Mouse (Mus musculus) embryonic facial prominence, embryonic 13.5 days (tissue): ENCODE measurements at regions not wholly inside any gene's neighbourhood (a gene's known extent, or its start where the extent isn't known, plus 50 kb on each side); places are given as distances from the start of the nearest gene placed in this dataset.
"Not testable (repeated sequence)": the region's sequence is repeated elsewhere in the genome, so short reads cannot be mapped to it uniquely, and the experiment has no call there.

Experiments used
- ATAC-seq: fragments of 200-750 bp; cut with Nextera tagmentation; 2 replicates; pipeline ENCODE4 v1.8.0; 2017; ENCODE audit warnings: low read depth; ENCODE audit not compliant: insufficient number of reproducible peaks, insufficient read depth, low FRiP score, low TSS enrichment
- H3K27ac ChIP-seq: fragments of 300-500 bp; sonication (generic); 2 replicates; pipeline ENCODE4 v1.5.1; 2015; ENCODE audit warnings: moderate library complexity, mild to moderate bottlenecking, inconsistent platforms
- H3K27me3 ChIP-seq: fragments of 300-500 bp; sonication (generic); 2 replicates; pipeline ENCODE4 v1.6.1; 2015; ENCODE audit warnings: mild to moderate bottlenecking, inconsistent platforms
- H3K36me3 ChIP-seq: fragments of 300-500 bp; sonication (generic); 2 replicates; pipeline ENCODE4 v1.6.1; 2015; ENCODE audit warnings: mild to moderate bottlenecking, inconsistent platforms
- H3K4me1 ChIP-seq: fragments of 300-500 bp; sonication (generic); 2 replicates; pipeline ENCODE4 v1.6.1; 2015; ENCODE audit warnings: inconsistent platforms
- H3K4me2 ChIP-seq: fragments of 300-500 bp; sonication (generic); 2 replicates; pipeline ENCODE4 v1.6.1; 2015; ENCODE audit warnings: moderate library complexity, mild to moderate bottlenecking, inconsistent platforms
- H3K4me3 ChIP-seq: fragments of 300-500 bp; sonication (generic); 2 replicates; pipeline ENCODE4 v1.5.1; 2015; ENCODE audit warnings: mild to moderate bottlenecking, inconsistent platforms
- H3K9ac ChIP-seq: fragments of 300-500 bp; sonication (generic); 2 replicates; pipeline ENCODE4 v1.6.1; 2015; ENCODE audit warnings: mild to moderate bottlenecking, inconsistent platforms
- H3K9me3 ChIP-seq: fragments of 300-500 bp; sonication (generic); 2 replicates; pipeline ENCODE4 v1.6.1; 2016; ENCODE audit warnings: inconsistent platforms
- WGBS: fragments of 180-500 bp; shearing (Covaris S2); methylation state at CpG from one replicate; pipeline ENCODE4 v1.1.7; 2015; ENCODE audit warnings: mixed read lengths; 5-methylcytosine and 5-hydroxymethylcytosine counted together

DNA sequence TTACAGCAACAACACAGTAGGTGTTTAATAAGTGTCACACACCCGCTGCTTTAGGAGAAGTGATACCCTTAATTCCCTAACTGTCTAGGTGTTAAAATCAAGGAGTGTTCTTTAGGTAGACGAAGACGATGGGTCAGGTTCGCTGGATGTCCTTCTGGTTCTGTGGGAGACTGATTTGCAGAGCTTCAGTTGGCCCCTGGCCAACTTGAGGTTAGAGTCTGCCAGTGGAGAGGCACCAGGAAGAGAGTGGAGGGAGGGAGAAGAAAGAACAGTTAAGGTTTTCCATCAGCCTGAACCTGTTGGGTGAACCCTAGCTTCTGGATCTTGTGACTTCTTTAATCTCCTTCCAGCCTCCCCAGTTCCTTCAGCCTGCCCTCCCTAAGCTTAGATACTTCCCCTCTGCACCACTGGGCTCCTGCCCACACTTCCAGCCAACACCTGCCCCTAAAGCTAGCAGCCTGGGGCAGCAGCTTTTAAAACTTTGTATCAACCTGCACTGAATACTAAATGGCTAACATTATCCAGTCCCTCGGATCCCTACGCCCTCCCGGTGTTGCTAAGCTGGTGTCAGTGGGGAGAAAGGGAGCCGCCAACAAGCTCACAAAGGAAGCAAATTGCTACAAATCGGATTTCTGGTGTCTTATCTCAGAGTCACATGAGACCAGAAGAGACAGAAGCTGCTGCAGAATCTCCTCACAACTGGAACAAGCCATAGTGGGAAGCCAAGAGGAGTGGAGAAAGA lies 62.1 kb upstream of the Adgrl1 start:
- Histone ChIP-seq H3K27ac (no peak overlapping the region), H3K4me1 (peaks cover 4% of the 10 kb centered on the region; the same call in 1 of the 2 replicates), H3K36me3 (no peaks in the 10 kb centered on the region), H3K4me3 (no peak overlapping the region), H3K27me3 (no peaks in the 10 kb centered on the region), H3K4me2 (no peak overlapping the region), H3K9ac (no peak overlapping the region), H3K9me3 (no peaks in the 10 kb centered on the region; the same call in 1 of the 2 replicates)
- ATAC-seq: no peak
- WGBS: 58% methylated on average over 9 of the region's 9 CpGs

DNA sequence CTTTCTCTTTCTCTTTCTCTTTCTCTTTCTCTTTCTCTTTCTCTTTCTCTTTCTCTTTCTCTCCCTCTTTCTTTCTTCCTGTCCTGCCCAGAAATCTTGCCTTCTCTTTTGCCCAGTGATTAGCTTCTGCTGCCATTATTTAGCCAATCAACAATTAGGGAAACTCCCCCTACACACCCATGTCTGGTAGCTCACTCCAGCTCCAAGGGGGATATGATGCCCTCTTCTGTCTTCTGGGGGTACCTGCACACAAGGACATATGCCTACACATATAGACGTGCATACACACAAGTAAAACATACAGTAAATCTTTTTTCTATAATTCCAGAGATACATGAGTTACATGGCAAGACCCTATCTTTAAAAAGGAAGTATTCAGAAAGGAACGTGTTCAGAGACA lies 70.1 kb upstream of the Adgrl1 start:
- WGBS: 79% methylated on average over 2 of the region's 2 CpGs
- Histone ChIP-seq H3K4me1 (no peaks in the 10 kb centered on the region), H3K9ac (no peak overlapping the region), H3K4me2 (no peak overlapping the region), H3K9me3 (0 out of 2 replicates have a peak, but pooled peaks cover 3% of the 10 kb centered on the region), H3K27me3 (no peaks in the 10 kb centered on the region), H3K27ac (no peak overlapping the region), H3K36me3 (no peaks in the 10 kb centered on the region), H3K4me3 (no peak overlapping the region)
- no peak for ATAC-seq

DNA sequence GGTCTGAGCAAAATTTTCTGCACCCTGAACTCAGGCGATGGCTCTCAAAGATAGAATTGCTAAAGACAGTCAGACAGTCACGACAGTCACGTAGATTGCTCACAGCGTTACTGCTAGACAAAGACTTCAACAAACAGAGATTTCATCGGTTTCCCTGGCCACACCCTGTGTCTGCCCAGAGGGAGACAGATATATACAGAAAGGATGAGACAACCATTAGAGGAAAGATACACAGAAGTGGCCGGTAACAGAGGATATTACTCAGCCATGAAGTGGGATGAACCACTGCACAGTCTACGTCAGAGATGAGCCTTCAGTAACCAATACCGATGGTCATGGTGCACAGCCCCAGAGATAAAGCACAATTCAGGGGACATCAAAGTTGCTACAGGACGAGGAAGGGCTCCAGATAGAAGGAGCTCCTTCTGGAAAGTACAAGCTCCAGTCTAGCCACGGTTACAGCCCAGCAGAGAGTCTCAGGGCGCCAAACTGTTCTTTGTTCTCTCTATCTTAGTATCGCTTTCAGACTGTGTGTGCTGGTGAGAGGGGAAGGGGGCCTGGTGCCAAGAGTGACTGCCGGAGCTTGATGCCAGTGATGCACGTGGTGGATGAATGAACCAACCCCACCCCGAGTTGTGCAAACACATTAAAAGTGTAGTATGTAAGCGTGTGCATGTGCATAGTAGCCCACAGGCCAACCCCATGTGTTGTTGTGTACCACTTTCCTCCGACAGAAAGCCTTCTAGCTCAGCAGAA lies 74.8 kb upstream of the Adgrl1 start:
- WGBS: 82% methylated on average over 17 of the region's 17 CpGs
- ATAC-seq: no peak

DNA sequence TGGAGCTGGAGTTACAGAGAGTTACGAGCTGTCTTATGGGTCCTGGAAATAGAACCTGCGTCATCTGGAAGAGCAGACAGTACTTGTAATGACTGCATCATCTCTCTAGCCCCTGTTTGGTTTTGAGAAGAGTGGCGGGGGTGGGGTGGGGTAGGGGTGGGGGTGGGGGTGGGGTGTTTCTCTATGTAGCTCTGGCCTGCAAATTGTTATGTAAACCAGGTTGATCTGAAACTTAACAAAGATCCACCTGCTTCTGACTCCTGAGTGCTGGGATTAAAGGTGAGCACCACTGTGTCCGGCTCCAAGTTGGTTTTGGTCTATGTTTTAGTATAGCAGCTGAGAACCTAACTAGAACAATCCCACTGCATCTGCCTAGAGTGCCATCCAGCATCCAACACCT lies 78.0 kb upstream of the Adgre5 start:
- ATAC-seq: no peak
- H3K4me1 ChIP-seq: no peaks in the 10 kb centered on the region
- H3K4me3 ChIP-seq: no peak overlapping the region
- no peaks in the 10 kb centered on the region for H3K36me3 ChIP-seq
- no peaks in the 10 kb centered on the region for H3K9me3 ChIP-seq
- no peaks in the 10 kb centered on the region for H3K27me3 ChIP-seq
- H3K4me2 ChIP-seq: no peak overlapping the region
- H3K9ac ChIP-seq: no peak overlapping the region
- no peak overlapping the region for H3K27ac ChIP-seq
- WGBS: 78% methylated on average over 4 of the region's 4 CpGs

More for the DNA sequence above, 74.8 kb upstream of the Adgrl1 start:
- Histone ChIP-seq H3K27ac (no peak overlapping the region), H3K4me1 (no peaks in the 10 kb centered on the region), H3K9me3 (0 out of 2 replicates have a peak, but pooled peaks cover 3% of the 10 kb centered on the region), H3K36me3 (no peaks in the 10 kb centered on the region), H3K9ac (no peak overlapping the region), H3K27me3 (no peaks in the 10 kb centered on the region), H3K4me2 (no peak overlapping the region), H3K4me3 (no peak overlapping the region)

DNA sequence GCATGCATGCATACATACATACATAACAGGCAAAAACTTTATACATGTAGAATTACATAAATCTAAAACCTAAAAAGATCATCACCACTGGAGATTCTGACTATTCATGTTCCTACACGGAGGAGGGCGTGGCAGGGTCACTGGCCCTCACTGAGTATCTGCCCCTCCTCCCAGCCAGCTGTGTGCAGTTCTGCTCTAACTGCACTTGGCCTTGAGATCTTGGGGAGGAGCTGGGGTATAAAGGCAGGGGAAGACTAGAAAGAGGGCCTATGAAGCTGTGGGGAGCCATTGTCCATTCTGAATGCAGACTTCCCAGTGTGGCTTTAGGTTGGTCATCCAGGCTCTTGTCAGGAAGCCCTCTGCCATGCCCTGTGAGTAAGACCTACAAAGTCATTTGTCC lies 69.5 kb upstream of the Adgre5 start:
- Histone ChIP-seq H3K36me3 (no peaks in the 10 kb centered on the region), H3K27ac (no peak overlapping the region), H3K9me3 (no peaks in the 10 kb centered on the region), H3K4me3 (no peak overlapping the region), H3K27me3 (no peaks in the 10 kb centered on the region), H3K9ac (no peak overlapping the region), H3K4me1 (no peaks in the 10 kb centered on the region), H3K4me2 (no peak overlapping the region)
- ATAC-seq: no peak
- WGBS: 88% methylated on average over 2 of the region's 2 CpGs

DNA sequence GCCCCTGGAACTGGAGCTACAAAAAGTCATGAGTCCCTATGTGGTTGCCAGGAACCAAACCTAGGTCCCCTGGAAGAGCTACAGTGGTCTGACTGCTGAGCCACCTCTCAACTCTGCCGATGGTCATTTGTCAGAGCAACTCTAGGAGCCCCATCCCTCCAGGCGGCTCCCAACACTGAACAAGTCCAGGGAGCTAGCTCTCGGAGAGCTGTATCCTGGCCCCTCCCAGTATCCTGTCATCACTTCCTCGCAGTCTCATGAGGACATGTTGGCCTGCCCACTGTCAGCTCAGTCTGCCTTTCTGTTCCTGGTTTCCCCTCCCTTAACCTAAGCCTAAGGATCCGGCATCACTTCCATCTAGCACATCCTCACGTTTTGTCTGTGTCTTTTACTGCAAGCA lies 64.5 kb upstream of the Adgre5 start:
- Histone ChIP-seq H3K4me1 (no peaks in the 10 kb centered on the region; the same call in 1 of the 2 replicates), H3K9me3 (no peaks in the 10 kb centered on the region), H3K27ac (no peak overlapping the region), H3K36me3 (no peaks in the 10 kb centered on the region), H3K4me3 (no peak overlapping the region), H3K9ac (no peak overlapping the region), H3K4me2 (no peak overlapping the region), H3K27me3 (no peaks in the 10 kb centered on the region)
- 53% methylated on average over 6 of the region's 6 CpGs for WGBS
- ATAC-seq: no peak

DNA sequence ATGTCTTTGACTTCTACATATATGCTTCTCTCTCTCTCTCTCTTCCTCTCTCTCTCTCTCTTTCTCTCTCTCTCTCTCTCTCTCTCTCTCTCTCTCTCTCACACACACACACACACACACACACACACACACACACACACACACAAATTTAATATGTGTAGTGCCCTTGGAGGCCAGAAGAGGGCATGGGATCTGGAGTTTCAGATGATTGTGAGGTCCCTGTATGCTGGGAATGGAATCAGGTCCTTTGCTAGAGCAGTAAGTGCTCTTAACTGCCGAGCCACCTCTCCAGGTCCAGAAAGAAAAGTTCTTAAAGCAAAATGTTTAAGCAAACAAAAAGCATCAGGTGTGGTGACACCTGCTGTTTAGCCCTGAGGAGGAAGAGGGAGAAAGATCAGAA lies 62.2 kb upstream of the Adgre5 start:
- WGBS: 26% methylated on average over 1 of the region's 1 CpGs
- not testable (repeated sequence) for H3K4me2 ChIP-seq, H3K36me3 ChIP-seq, H3K27me3 ChIP-seq, H3K4me3 ChIP-seq, H3K9ac ChIP-seq, H3K9me3 ChIP-seq, H3K27ac ChIP-seq, ATAC-seq
- peaks cover 13% of the 10 kb centered on the region; the same call in 1 of the 2 replicates for H3K4me1 ChIP-seq

DNA sequence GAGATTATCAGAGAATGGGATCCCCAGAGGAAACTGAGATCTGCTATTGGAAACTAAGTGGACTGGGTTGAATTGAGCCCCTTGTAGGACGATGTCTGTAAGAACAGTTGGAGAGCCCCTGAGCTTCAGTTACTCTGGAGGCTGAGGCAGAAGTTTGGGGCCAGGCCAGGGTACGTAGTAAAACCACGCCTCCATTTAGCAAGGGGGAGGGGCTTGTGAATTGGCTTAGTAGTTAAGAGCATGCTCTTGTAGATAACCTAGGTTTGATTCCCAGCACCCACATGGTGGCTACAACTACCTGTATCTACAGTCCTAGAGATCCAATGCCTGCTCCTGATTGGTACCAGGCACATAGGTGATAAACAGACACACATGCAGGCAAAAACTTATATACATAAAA lies 61.4 kb upstream of the Adgre5 start:
- no peaks in the 10 kb centered on the region for H3K36me3 ChIP-seq
- H3K27me3 ChIP-seq: no peaks in the 10 kb centered on the region
- no peak for ATAC-seq
- no peaks in the 10 kb centered on the region for H3K9me3 ChIP-seq
- H3K27ac ChIP-seq: no peak overlapping the region
- no peak overlapping the region for H3K4me2 ChIP-seq
- 47% methylated on average over 3 of the region's 3 CpGs for WGBS
- H3K9ac ChIP-seq: no peak overlapping the region
- peaks cover 13% of the 10 kb centered on the region; the same call in 1 of the 2 replicates for H3K4me1 ChIP-seq
- no peak overlapping the region for H3K4me3 ChIP-seq

DNA sequence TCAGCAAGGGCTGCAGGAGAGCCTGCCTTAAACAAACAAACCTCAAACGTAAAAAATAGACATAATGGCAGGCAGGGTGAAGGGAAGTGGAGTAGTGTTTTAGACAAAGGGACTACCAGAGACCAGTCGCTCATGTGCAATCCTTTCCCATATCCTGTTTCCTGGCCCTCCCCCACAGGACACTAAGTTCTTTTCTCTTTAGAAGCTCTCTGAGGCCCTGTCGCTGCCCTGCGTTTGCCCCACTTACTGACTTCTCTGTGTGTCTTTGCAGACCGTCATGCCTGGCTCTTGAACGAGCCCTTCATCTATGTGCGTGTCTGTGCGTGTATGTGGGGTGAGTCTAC lies 58.5 kb upstream of the Adgre5 start:
- 54% methylated on average over 8 of the region's 8 CpGs for WGBS
- no peak overlapping the region for H3K4me3 ChIP-seq
- H3K27ac ChIP-seq: 0 out of 2 replicates have a peak overlapping the region, but pooled peaks have one; percentile 7

DNA sequence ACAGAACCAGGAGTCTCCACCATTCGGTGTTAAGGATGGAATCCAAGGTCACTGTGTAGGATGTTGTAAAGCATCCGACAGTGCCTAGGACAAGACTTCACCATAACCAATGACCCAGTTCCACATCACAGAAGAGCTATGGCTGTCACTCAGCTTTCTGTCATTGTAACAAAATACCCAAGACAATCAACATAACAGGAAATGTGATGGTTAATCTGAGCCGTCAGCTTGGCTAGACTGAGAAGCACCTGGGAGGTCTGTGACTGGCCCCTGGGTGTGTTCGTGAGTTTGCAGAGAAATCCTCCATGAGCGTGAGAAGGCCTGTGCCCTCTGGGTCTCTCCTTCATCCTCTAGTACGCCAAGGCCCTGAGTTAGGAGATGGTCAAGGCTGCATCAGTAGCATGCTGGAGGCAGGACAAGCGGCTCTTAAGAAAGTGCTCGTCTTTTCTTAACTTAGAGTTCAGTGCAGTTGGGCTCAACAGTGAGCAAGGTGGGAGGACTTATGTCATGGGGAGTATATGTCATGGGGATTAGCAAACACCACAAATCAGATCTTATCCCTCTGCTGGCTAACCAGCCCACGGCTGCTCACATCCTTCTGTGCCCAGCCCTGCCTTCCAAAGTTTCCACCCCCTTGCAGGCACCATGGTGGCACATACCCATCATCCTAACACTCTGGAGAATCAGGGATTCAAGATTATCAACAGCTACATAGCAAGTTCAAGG lies 57.9 kb upstream of the Adgre5 start:
- H3K4me3 ChIP-seq: no peak overlapping the region
- H3K36me3 ChIP-seq: no peaks in the 10 kb centered on the region
- WGBS: 68% methylated on average over 9 of the region's 9 CpGs
- H3K27ac ChIP-seq: 0 out of 2 replicates have a peak overlapping the region, but pooled peaks have one; percentile 7
- no peaks in the 10 kb centered on the region for H3K27me3 ChIP-seq
- no peak for ATAC-seq
- no peaks in the 10 kb centered on the region for H3K9me3 ChIP-seq
- peaks cover 13% of the 10 kb centered on the region; the same call in 1 of the 2 replicates for H3K4me1 ChIP-seq
- H3K9ac ChIP-seq: no peak overlapping the region
- H3K4me2 ChIP-seq: no peak overlapping the region

More for the DNA sequence above, 58.5 kb upstream of the Adgre5 start:
- no peaks in the 10 kb centered on the region for H3K36me3 ChIP-seq
- peaks cover 13% of the 10 kb centered on the region; the same call in 1 of the 2 replicates for H3K4me1 ChIP-seq
- no peak for ATAC-seq
- no peak overlapping the region for H3K4me2 ChIP-seq
- no peaks in the 10 kb centered on the region for H3K27me3 ChIP-seq
- H3K9ac ChIP-seq: no peak overlapping the region
- H3K9me3 ChIP-seq: no peaks in the 10 kb centered on the region

DNA sequence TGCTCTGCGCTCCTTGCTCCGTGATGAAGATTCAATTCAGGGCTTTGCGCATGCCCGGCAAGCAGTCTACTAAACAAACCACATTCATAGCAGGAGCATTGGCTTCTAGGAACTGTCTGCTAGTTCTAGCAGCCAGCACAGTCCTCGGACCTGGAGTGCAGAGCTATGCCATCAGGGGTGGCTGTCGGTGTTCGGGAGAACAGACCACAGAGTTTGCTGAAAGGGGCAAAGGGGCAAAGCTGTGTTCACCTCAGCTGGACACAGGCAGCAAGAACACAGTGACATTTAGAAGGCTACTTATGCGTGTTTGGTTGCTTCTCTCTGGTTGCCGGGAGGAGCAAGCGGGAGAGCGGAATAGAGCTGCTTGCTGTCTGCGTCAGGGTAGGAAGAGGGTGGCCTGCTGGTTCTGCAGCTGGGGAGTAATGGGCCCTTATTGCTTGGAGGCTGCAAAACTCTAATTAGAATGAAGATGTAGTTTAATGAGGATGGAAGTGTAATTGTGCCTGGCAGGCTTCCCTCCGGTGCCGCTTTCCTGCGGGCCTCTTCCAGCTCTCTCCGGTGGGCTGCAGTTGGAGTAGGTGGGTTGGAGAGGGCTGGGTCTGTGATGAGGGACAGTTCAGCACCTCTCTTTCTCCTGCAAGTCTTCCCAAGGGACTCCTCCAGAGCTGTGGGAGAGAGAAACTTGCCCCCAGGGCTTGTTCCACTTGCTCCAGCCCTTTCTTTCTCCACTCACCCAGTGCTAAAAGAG lies 52.5 kb upstream of the Adgre5 start:
- WGBS: 74% methylated on average over 16 of the region's 16 CpGs
- Histone ChIP-seq H3K27ac (no peak overlapping the region), H3K9me3 (no peaks in the 10 kb centered on the region), H3K9ac (no peak overlapping the region), H3K4me2 (no peak overlapping the region), H3K4me1 (no peaks in the 10 kb centered on the region), H3K4me3 (no peak overlapping the region), H3K27me3 (no peaks in the 10 kb centered on the region), H3K36me3 (no peaks in the 10 kb centered on the region)
- ATAC-seq: no peak
